Mouse (Mus musculus): ENCODE results near the gene Rap1gap. TPM values are rescaled to one million over a fixed set of nuclear protein-coding genes. Genes with fewer than 3 reads are reported as not detected.

Gene Rap1gap
- polyA plus RNA-seq, 1 experiment from 2014 or later: 48.8 TPM

DNA sequence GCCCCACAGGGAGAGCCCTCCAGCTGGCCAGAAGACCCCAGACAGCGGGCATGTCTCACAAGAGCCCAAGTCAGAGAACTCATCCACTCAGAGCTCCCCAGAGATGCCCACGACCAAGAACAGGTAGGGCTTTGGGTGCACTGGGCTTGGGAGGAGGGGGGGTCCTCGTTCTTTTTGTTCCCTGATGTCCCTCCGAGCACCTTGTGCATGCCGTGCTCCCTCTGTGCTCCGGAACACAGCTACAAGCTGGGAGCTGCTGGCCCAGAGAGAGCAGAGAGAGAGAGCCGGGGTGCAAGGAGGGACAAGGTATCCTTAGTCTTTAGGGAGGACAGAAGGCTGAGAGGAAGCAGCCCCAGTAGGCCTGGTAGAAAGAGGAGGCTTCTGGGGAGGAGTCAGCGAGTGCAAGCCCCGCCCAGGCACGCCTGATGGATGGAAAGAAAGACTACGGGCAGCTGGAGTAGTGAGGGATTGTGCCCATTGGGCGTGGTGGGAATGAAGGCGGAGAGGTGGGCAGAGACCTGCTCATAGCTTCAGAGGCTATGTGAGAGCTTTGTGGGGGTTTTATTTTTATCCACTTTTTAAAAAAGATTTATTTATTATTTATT is 61.1 kb downstream of the Rap1gap start:
- H3K4me2 ChIP-seq (replicated peaks; ENCODE audit: low read depth, low read length): no peak overlapping the region

DNA sequence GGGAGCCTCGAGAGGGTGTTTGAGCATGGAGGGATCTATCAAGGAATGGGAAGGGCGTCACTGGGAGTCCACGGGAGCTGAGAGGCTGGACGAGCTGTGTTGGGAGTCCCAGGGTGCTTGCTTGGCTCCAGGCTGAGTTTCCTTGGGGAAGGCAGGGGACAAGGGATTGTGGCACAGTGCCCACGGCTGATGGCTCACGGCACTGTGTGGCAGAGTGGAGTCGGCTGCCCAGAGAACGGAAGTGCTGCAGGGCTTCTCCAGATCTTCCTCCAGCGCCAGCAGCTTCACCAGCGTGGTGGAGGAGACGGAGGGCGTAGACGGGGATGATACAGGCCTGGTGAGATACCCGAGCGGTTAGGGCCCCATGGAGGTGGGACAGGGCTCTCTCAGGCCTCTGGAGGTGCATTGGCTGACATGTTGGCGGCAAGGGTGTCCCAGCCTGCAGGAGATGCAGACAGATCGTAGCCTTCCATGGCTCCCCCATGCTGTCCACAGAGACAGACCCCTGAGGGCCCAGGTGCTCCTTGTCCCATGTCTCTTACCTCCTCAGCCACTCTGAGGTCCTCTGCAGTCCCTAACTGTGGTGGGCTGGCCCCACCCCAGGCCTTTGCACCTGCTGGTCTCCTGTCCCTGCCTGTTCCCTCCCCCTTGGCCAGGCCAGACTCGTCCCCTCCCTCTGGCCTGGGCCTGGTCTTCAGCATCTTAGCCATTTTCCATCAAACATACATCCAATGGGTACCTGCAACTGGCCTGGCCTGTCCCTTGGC is 62.4 kb downstream of the Rap1gap start:
- H3K4me3 ChIP-seq (ENCODE audit: low read depth, low read length): no peak overlapping the region
- no peaks in the 10 kb centered on the region for H3K4me1 ChIP-seq (ENCODE audit: insufficient read depth, low read depth, low read length)
- no peaks in the 10 kb centered on the region for H3K9me3 ChIP-seq (ENCODE audit: low read length)
- no peak overlapping the region for H3K27ac ChIP-seq (ENCODE audit: low read length)
- DNase-seq (ENCODE audit: low spot score) (no peak), ATAC-seq (no peak)
- no peak for TF ChIP-seq CTCF (IDR thresholded peaks at IDR 0.05)
- TF ChIP-seq EP300 (IDR thresholded peaks at IDR 0.05): no peak
- no peak overlapping the region for H3K9ac ChIP-seq (replicated peaks; ENCODE audit: low read depth)
- WGBS: 79% methylated on average over 18 of the region's 18 CpGs
- peaks cover 14% of the 10 kb centered on the region for H3K27me3 ChIP-seq (replicated peaks; ENCODE audit: insufficient read depth, low read length)
- no peak overlapping the region for H3K4me2 ChIP-seq (replicated peaks; ENCODE audit: low read depth, low read length)
- no peaks in the 10 kb centered on the region for H3K36me3 ChIP-seq (ENCODE audit: insufficient read depth, low read length)

More for the DNA sequence above, 61.1 kb downstream of the Rap1gap start:
- WGBS: 74% methylated on average over 13 of the region's 13 CpGs
- peaks cover 3% of the 10 kb centered on the region; the same call in 1 of the 2 replicates for H3K36me3 ChIP-seq (ENCODE audit: insufficient read depth, low read length)
- DNase-seq (ENCODE audit: low spot score) (no peak), ATAC-seq (no peak)
- no peak overlapping the region for H3K4me3 ChIP-seq (ENCODE audit: low read depth, low read length)
- H3K9ac ChIP-seq (replicated peaks; ENCODE audit: low read depth): no peak overlapping the region
- peaks cover 17% of the 10 kb centered on the region for H3K27me3 ChIP-seq (replicated peaks; ENCODE audit: insufficient read depth, low read length)
- H3K27ac ChIP-seq (ENCODE audit: low read length): no peak overlapping the region
- TF ChIP-seq EP300 (IDR thresholded peaks at IDR 0.05): no peak
- TF ChIP-seq CTCF (IDR thresholded peaks at IDR 0.05): no peak
- no peaks in the 10 kb centered on the region for H3K9me3 ChIP-seq (ENCODE audit: low read length)
- no peaks in the 10 kb centered on the region for H3K4me1 ChIP-seq (ENCODE audit: insufficient read depth, low read depth, low read length)

DNA sequence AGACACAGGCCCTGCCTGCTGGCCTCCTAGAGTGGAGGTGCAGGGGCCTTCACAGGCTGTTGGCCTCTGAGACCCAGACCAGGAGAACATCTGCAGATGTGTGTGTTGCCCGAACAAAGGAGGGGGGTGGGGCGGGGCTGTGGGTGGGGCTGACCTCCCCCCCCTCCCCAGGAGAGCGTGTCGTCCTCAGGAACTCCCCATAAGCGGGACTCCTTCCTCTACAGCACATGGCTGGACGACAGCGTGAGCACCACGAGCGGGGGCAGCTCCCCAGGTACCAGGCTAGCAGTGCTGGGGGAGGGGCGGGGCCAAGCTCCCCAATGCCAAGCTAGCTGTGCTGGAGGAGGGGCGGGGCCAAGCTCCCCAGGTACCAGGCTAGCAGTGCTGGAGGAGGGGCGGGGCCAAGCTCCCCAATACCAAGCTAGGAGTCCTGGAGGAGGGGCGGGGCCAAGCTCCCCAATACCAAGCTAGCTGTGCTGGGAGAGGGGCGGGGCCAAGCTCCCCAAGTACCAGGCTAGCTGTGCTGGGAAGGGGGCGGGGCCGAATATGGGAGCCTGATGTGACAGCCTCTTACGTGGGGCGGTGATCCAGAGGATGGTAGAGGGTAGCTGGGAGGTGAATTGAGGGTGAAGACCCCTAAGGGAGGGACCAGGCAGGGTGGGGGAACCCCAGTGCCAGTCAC is 63.1 kb downstream of the Rap1gap start:
- DNase-seq (ENCODE audit: low spot score): peak; percentile 65
- no peaks in the 10 kb centered on the region for H3K4me1 ChIP-seq (ENCODE audit: insufficient read depth, low read depth, low read length)
- no peaks in the 10 kb centered on the region for H3K36me3 ChIP-seq (ENCODE audit: insufficient read depth, low read length)
- H3K27me3 ChIP-seq (replicated peaks; ENCODE audit: insufficient read depth, low read length): peaks cover 14% of the 10 kb centered on the region
- no peak overlapping the region for H3K4me3 ChIP-seq (ENCODE audit: low read depth, low read length)
- H3K9me3 ChIP-seq (ENCODE audit: low read length): no peaks in the 10 kb centered on the region
- no peak overlapping the region for H3K27ac ChIP-seq (ENCODE audit: low read length)
- TF ChIP-seq CTCF (IDR thresholded peaks at IDR 0.05): no peak
- no peak for TF ChIP-seq EP300 (IDR thresholded peaks at IDR 0.05)
- no peak overlapping the region for H3K9ac ChIP-seq (replicated peaks; ENCODE audit: low read depth)
- 7% methylated on average over 14 of the region's 18 CpGs for WGBS
- no peak overlapping the region for H3K4me2 ChIP-seq (replicated peaks; ENCODE audit: low read depth, low read length)
- peak; percentile 39 for ATAC-seq

DNA sequence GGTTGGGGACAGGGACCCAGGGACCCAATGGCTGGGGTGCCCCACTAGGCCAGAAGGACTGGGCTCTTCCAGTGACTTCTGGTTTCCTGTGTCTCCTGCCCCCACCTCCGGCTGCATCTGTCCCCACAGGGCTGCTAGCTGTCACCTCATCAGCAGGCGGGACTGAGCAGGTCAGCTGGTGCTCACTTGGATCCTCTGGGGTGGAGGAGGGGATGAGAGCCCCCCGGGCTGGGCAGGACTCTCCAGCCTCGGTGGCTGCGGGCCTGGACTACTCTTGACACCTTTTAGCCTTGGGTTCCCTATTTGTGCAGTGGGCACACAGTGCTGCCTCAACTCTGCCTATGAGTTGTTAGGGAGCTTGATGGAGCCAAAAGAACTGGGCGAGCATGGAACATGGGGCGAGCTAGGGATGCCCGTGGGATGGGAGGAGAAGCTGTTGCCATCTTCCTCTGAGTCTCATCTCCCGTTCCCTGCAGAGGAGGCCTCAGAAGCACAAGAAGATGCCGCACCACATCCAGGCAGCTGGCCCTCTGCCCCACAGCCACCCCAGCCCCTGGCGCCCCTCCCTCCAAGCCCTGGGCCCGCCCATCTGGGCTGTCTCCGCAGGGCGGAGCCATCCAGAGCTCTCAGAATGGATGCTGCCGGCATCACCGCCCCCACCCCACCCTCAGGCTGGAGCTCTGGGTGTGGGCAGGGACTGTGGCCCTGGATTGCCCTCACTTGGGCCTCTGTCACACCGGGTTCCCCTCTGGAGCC is 64.1 kb downstream of the Rap1gap start:
- ATAC-seq (no peak), DNase-seq (ENCODE audit: low spot score) (no peak)
- Histone ChIP-seq H3K9me3 (ENCODE audit: low read length) (no peaks in the 10 kb centered on the region), H3K4me2 (replicated peaks; ENCODE audit: low read depth, low read length) (no peak overlapping the region), H3K27me3 (replicated peaks; ENCODE audit: insufficient read depth, low read length) (peaks cover 9% of the 10 kb centered on the region), H3K9ac (replicated peaks; ENCODE audit: low read depth) (no peak overlapping the region), H3K27ac (ENCODE audit: low read length) (no peak overlapping the region), H3K4me3 (ENCODE audit: low read depth, low read length) (no peak overlapping the region), H3K4me1 (ENCODE audit: insufficient read depth, low read depth, low read length) (no peaks in the 10 kb centered on the region), H3K36me3 (ENCODE audit: insufficient read depth, low read length) (no peaks in the 10 kb centered on the region)
- no peak for TF ChIP-seq EP300 (IDR thresholded peaks at IDR 0.05)
- no peak for TF ChIP-seq CTCF (IDR thresholded peaks at IDR 0.05)
- 9% methylated on average over 15 of the region's 17 CpGs for WGBS

DNA sequence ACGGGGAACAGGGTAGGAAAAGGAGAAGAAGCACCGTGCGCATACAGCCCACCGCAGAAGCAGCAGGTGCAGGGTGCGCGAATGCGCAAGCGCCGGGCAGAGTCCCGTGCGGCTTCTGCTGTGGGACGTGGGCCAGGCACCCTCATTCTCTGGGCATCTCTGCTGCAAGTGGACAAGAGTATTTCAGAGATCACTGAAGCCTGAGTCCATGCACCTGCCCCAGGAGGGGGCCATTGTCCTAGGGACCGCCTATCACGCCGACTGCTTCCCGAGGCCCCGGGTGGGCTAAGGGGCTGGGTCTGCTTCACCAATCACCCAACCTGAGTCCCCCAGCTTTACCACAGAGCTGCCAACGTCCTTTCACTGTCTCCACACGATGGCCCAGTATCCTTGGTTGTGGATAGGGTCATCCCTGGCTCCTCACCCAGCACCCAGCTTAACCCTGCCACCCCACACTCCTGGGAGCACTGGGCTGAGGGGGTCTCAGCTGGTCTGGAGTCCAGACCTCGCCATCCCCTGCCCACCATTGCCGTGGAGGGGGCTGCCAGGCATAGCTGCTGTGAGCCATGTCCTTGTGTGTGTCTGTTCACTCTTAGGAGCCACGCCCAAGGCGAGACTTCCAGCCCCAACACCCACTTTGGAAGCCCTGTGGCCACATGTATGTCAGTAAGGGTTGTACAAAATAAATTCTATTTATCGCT is 64.8 kb downstream of the Rap1gap start:
- TF ChIP-seq CTCF (IDR thresholded peaks at IDR 0.05) (no peak), EP300 (IDR thresholded peaks at IDR 0.05) (no peak)
- no peaks in the 10 kb centered on the region for H3K9me3 ChIP-seq (ENCODE audit: low read length)
- 28% methylated on average over 22 of the region's 24 CpGs for WGBS
- H3K4me3 ChIP-seq (ENCODE audit: low read depth, low read length): no peak overlapping the region
- H3K27me3 ChIP-seq (replicated peaks; ENCODE audit: insufficient read depth, low read length): peaks cover 9% of the 10 kb centered on the region
- DNase-seq (ENCODE audit: low spot score): no peak
- H3K36me3 ChIP-seq (ENCODE audit: insufficient read depth, low read length): no peaks in the 10 kb centered on the region
- no peaks in the 10 kb centered on the region for H3K4me1 ChIP-seq (ENCODE audit: insufficient read depth, low read depth, low read length)
- H3K27ac ChIP-seq (ENCODE audit: low read length): no peak overlapping the region
- no peak for ATAC-seq
- no peak overlapping the region for H3K4me2 ChIP-seq (replicated peaks; ENCODE audit: low read depth, low read length)
- no peak overlapping the region for H3K9ac ChIP-seq (replicated peaks; ENCODE audit: low read depth)
